Mouse (Mus musculus) midbrain, postnatal 0 days (tissue): Measurements from ENCODE around the gene Tmem132d. TPM values are rescaled to one million over a fixed set of nuclear protein-coding genes. Genes with fewer than 3 reads are reported as not detected.
"Not testable (repeated sequence)": the region's sequence is repeated elsewhere in the genome, so short reads cannot be mapped to it uniquely, and the experiment has no call there.

ENCODE experiments used
- ATAC-seq: fragments of 200-750 bp; cut with Nextera tagmentation; 2 replicates; pipeline ENCODE4 v1.8.0; 2017; ENCODE audit warnings: moderate number of reproducible peaks, mild to moderate bottlenecking, moderate TSS enrichment, moderate library complexity; ENCODE audit not compliant: low FRiP score
- DNase-seq: peaks from one replicate; pipeline ENCODE4 v3.0.0-alpha.2; 2015; ENCODE audit warnings: low spot score
- H3K27ac ChIP-seq: fragments of 300-500 bp; sonication (generic); 2 replicates; pipeline ENCODE4 v1.5.1; 2014; ENCODE audit warnings: low read depth, mild to moderate bottlenecking, low read length, mixed read lengths
- H3K27me3 ChIP-seq: fragments of 300-500 bp; sonication (generic); 2 replicates; pipeline ENCODE4 v1.6.1; 2014; ENCODE audit warnings: low read length, control low read depth, mixed read lengths; ENCODE audit not compliant: insufficient read depth
- H3K36me3 ChIP-seq: fragments of 300-500 bp; sonication (generic); 2 replicates; pipeline ENCODE4 v1.6.1; 2014; ENCODE audit warnings: low read length, control low read depth, mixed read lengths; ENCODE audit not compliant: insufficient read depth
- H3K4me1 ChIP-seq: fragments of 300-500 bp; sonication (generic); 2 replicates; pipeline ENCODE4 v1.6.1; 2014; ENCODE audit warnings: mild to moderate bottlenecking, control low read depth, antibody characterized with exemption, low read length, mixed read lengths; ENCODE audit not compliant: insufficient read depth
- H3K4me2 ChIP-seq: fragments of 300-500 bp; sonication (generic); 2 replicates; pipeline ENCODE4 v1.6.1; 2014; ENCODE audit warnings: low read depth, mild to moderate bottlenecking, low read length, mixed read lengths; ENCODE audit not compliant: poor library complexity, severe bottlenecking
- H3K4me3 ChIP-seq: fragments of 300-500 bp; sonication (generic); 2 replicates; pipeline ENCODE4 v1.5.1; 2014; ENCODE audit warnings: low read depth, mild to moderate bottlenecking, low read length, moderate library complexity
- H3K9ac ChIP-seq: fragments of 300-500 bp; sonication (generic); replicated peaks from 2 replicates; pipeline ENCODE4 v1.6.1; 2014; ENCODE audit warnings: mild to moderate bottlenecking, low read length, moderate library complexity, mixed read lengths; ENCODE audit not compliant: poor library complexity, severe bottlenecking
- H3K9me3 ChIP-seq: fragments of 300-500 bp; sonication (generic); 2 replicates; pipeline ENCODE4 v1.6.1; 2016; ENCODE audit warnings: low read length, control low read depth
- CTCF ChIP-seq: IDR thresholded peaks from 2 replicates; pipeline ENCODE4 v1.5.1; 2016; ENCODE audit warnings: antibody characterized with exemption, mild to moderate bottlenecking
- WGBS: fragments of 180-500 bp; shearing (Covaris S2); extraction: QIAGEN DNeasy Blood & Tissue Kit; methylation state at CpG from one replicate; pipeline ENCODE4 v1.1.7; 2014; 5-methylcytosine and 5-hydroxymethylcytosine counted together
- polyA plus RNA-seq: library from polyadenylated mRNA; unstranded; fragments of >200 nt; fragmentation: Nextera tagmentation; extraction: Ambion mirVana; gene quantifications from 2 replicates; pipeline ENCODE4 v1.2.1, GENCODE M21; 2015
- total RNA-seq: library from RNA; depleted of rRNA; stranded (reverse); fragments of >200 nt; gene quantifications from 2 replicates; pipeline ENCODE4 v1.2.3, GENCODE M21; 2014

The Tmem132d gene
- total and polyA plus RNA-seq, 2 experiments from 2014 or later, result 4.0 to 14.7 TPM

DNA sequence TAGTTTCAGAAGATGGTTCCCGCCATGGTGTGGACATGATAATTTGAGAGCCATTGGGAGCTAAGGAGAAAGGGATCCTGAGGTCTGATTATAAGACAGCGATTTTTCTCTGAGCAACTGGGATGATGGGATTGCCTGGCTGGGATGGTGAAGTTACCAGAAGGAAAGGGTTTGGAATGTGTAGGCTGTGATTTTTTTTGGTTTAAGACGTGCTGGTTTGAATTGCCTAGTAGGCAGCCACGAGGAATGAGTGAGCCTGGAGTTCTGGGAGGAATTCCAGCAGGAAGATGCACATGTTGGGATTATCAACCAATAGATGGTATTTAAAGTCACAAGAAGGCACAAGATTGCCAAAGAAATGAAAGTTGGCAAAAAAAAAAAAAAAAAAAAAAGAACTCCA, 470.2 kb downstream of the Tmem132d start:
- Histone ChIP-seq H3K4me1 (no peaks in the 10 kb centered on the region), H3K9ac (no peak overlapping the region), H3K9me3 (no peaks in the 10 kb centered on the region), H3K27ac (no peak overlapping the region), H3K4me2 (no peak overlapping the region), H3K36me3 (no peaks in the 10 kb centered on the region), H3K4me3 (no peak overlapping the region), H3K27me3 (no peaks in the 10 kb centered on the region)
- ATAC-seq (no peak), DNase-seq (no peak)
- TF ChIP-seq CTCF, result no peak
- WGBS, result 96% methylated on average over 4 of the region's 4 CpGs

DNA sequence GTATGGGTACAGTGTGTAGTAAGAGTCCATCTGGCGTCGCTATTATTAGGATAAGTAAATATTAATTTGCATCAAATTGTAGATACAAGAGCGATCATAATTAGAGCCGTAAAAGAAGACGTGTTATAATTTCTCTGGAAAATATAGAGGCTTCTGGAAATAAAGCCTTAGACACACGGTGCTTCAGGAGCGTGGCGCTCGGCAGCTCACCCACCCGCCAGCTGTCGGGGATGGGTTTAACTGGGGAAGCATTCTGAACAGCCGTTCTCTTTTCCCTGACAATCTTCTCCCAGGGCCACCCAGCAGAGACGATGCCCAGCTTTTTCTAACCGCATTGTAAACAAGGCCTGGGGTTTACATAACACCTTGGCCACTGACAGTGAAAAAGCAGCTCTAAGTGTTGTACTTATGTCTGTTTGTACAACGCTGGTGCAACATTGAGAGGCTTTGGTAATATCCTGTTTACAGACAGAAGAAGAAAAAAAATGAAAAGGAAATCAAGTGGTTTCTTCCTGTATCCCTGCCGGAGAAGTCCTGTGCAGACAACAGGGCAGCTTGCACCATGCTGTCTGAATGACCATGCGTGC, 476.3 kb downstream of the Tmem132d start:
- no peak for TF ChIP-seq CTCF
- ATAC-seq (no peak), DNase-seq (no peak)
- Histone ChIP-seq H3K4me3 (no peak overlapping the region), H3K27ac (no peak overlapping the region), H3K4me2 (no peak overlapping the region), H3K4me1 (no peaks in the 10 kb centered on the region), H3K9ac (no peak overlapping the region), H3K27me3 (no peaks in the 10 kb centered on the region), H3K9me3 (no peaks in the 10 kb centered on the region), H3K36me3 (no peaks in the 10 kb centered on the region)
- 70% methylated on average over 17 of the region's 17 CpGs for WGBS

DNA sequence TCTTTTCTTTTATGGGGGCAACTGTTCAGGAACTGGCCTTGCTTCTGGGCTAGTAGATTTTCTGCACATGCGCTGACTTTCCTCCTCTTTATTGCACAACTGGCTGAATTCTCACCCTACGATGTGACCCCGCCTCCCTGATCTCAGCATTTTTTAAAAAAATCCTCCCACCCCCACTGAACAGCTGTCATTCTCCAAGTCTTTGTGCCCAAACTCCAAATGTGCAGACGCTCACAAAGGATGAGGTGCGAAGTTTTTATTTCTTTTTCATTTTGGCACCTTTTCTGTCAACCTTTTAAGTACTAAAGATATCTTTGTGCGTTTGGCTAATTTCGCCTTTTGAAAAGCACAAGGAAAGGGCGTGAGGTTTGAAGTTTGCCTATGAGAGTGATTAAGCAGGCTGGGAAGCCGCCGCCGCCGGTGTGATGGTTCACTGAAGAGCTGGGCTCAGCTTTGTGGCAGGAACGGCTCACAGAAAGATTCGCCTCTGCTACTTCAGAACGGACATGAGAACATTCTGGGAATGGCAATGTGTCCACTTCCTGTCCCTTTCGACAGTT, 478.6 kb downstream of the Tmem132d start:
- Histone ChIP-seq H3K27ac (no peak overlapping the region), H3K4me2 (no peak overlapping the region), H3K9me3 (no peaks in the 10 kb centered on the region), H3K4me3 (no peak overlapping the region), H3K27me3 (no peaks in the 10 kb centered on the region), H3K9ac (no peak overlapping the region), H3K4me1 (no peaks in the 10 kb centered on the region), H3K36me3 (no peaks in the 10 kb centered on the region)
- TF ChIP-seq CTCF, result no peak
- DNase-seq (no peak), ATAC-seq (no peak)
- 67% methylated on average over 16 of the region's 16 CpGs for WGBS

DNA sequence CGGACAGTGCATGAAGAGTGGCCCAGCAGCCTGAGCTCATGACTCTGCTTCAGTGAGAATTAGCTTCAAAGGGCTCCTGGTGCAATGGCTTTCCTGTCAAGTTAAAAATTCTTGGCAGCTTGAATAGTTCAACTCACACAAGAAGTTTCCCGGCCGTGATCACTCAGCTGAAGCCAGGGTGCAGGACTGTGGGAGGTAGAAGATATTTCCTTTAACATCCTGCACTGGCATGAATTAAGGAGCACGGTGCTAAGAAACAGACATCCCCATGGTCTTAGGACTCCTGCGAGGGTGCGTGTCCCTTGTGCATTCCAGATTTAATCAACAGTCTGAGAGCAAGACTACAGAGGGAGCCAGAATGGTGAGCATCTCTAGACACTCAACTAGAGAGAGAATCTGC, 480.1 kb downstream of the Tmem132d start:
- Histone ChIP-seq H3K36me3 (no peaks in the 10 kb centered on the region), H3K9ac (no peak overlapping the region), H3K27ac (no peak overlapping the region), H3K9me3 (no peaks in the 10 kb centered on the region), H3K4me1 (no peaks in the 10 kb centered on the region), H3K27me3 (no peaks in the 10 kb centered on the region), H3K4me3 (no peak overlapping the region), H3K4me2 (no peak overlapping the region)
- WGBS, result 59% methylated on average over 6 of the region's 6 CpGs
- no peak for TF ChIP-seq CTCF
- ATAC-seq (no peak), DNase-seq (no peak)

DNA sequence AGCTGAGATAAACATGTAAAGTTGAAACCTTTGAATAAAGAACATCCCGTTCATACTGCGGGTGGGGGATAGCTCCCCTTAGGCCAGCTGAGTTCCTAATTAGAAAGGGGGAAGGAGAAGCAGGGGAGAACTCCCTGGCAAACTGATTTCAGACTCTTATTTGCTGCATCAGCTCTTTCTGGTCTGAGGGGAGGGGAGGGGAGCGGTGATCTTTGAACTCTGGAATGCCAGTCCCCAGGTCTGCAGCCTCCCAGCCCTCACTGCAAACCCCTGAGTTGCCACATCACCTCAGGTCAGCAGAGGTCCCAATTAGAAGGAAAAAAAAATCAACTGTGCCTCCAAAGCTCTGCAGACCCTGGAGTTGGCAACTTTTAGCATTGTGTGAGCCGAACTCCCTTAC, 482.3 kb downstream of the Tmem132d start:
- H3K27ac ChIP-seq, result no peak overlapping the region
- no peak overlapping the region for H3K4me3 ChIP-seq
- no peaks in the 10 kb centered on the region for H3K27me3 ChIP-seq
- no peak for DNase-seq
- no peak for TF ChIP-seq CTCF
- 61% methylated on average over 4 of the region's 4 CpGs for WGBS
- H3K4me2 ChIP-seq, result no peak overlapping the region
- no peaks in the 10 kb centered on the region for H3K4me1 ChIP-seq
- no peaks in the 10 kb centered on the region for H3K9me3 ChIP-seq
- no peak overlapping the region for H3K9ac ChIP-seq
- no peak for ATAC-seq
- H3K36me3 ChIP-seq, result no peaks in the 10 kb centered on the region

DNA sequence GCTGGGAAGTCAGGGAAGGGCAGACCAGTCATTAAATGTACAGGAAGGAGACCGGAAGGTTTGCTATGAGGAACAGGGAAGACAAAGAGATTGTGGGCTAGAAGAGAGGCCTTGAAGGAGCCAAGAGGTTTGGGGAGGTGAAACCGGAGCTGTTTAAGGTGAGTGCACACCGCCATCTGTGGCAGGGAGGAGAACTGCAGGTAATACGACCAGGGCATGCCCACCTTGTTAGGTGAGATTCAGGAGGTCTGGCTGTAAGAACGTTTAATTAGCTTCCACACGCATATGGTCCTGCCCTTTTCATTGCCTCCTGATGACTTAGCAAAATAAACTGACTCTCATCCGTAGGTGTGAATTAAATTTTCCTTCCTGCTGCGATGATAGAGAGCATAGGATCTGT, 485.6 kb downstream of the Tmem132d start:
- H3K27me3 ChIP-seq, result no peaks in the 10 kb centered on the region
- H3K27ac ChIP-seq, result no peak overlapping the region
- H3K4me2 ChIP-seq, result no peak overlapping the region
- peak; percentile 63 for TF ChIP-seq CTCF
- DNase-seq (peak; percentile 40), ATAC-seq (no peak)
- no peaks in the 10 kb centered on the region for H3K9me3 ChIP-seq
- no peaks in the 10 kb centered on the region for H3K36me3 ChIP-seq
- no peak overlapping the region for H3K9ac ChIP-seq
- H3K4me1 ChIP-seq, result no peaks in the 10 kb centered on the region
- WGBS, result 37% methylated on average over 8 of the region's 8 CpGs
- no peak overlapping the region for H3K4me3 ChIP-seq

DNA sequence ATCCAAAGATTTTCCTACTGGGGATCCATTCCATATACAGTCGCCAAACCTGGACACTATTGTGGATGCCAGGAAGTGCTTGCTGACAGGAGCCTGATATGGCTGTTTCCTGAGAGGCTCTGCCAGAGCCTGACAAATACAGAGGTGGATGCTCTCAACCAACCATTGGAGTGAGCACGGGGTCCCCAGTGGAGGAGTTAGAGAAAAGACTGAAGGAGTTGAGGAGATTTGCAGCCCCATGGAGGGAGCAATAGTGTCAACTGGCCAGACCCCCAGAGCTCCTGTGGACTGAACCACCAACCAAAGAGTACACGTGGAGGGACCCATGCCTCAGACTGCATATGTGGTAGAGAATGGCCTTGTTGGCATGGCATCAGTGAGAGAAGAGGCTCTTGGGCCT, 490.7 kb downstream of the Tmem132d start:
- not testable (repeated sequence) for H3K36me3 ChIP-seq, DNase-seq, H3K27me3 ChIP-seq, H3K27ac ChIP-seq, ATAC-seq, H3K4me1 ChIP-seq, H3K9ac ChIP-seq, H3K9me3 ChIP-seq, H3K4me2 ChIP-seq, H3K4me3 ChIP-seq
- 74% methylated on average over 3 of the region's 3 CpGs for WGBS
